Mouse (Mus musculus) stomach, postnatal 0 days (tissue): ENCODE results near the gene Slc22a27.
"Not testable (repeated sequence)": the region's sequence is repeated elsewhere in the genome, so short reads cannot be mapped to it uniquely, and the experiment has no call there.

Experiments
- CTCF ChIP-seq: IDR thresholded peaks from 2 replicates; pipeline ENCODE4 v1.5.1; 2016; ENCODE audit warnings: antibody characterized with exemption, low read depth, mild to moderate bottlenecking, moderate library complexity
- EP300 ChIP-seq: optimal IDR thresholded peaks from 2 replicates; pipeline ENCODE3; 2016; ENCODE audit warnings: antibody characterized with exemption

GRCm38 (mm10) chr19:7966550-7966949 is 723 bp upstream of the Slc22a27 start:
- TF ChIP-seq CTCF, EP300: not testable (repeated sequence)
